Comparison of ENCODE assay signal across 8 mouse cellular contexts in genomic region chr13:67525753-67526410, GRCm38 (mm10). TPM values are rescaled to one million over a fixed set of nuclear protein-coding genes. Genes with fewer than 3 reads are reported as not detected.
DNase-seq lines count a peak whose midpoint lies in the region; ATAC-seq and TF ChIP-seq lines count a peak whose summit lies in the region.

Gene Gm26965 (minus strand): TSS chr13:67526151.
Gene Zfp87 (minus strand): TSS chr13:67526177.

- peak within 1 kb of the TSS; percentile 80 for H3K4me3 ChIP-seq in heart, embryonic 12.5 days
- H3K4me3 ChIP-seq in kidney, postnatal 0 days (replicated peaks; ENCODE audit: low read depth, low read length) = peak within 1 kb of the TSS; percentile 74
- H3K4me3 ChIP-seq in liver, embryonic 11.5 days (ENCODE audit: low read depth, low read length) = peak within 1 kb of the TSS; percentile 88
- peak within 1 kb of the TSS; percentile 91 for H3K4me3 ChIP-seq in stomach, embryonic 14.5 days (ENCODE audit: low read depth, low read length)

- peak within 1 kb of the TSS; percentile 90 for H3K9ac ChIP-seq in heart, embryonic 12.5 days
- H3K9ac ChIP-seq in kidney, postnatal 0 days (ENCODE audit: low read depth, low read length) = peak within 1 kb of the TSS; percentile 75
- H3K9ac ChIP-seq in liver, embryonic 11.5 days (ENCODE audit: low read depth, low read length) = peak within 1 kb of the TSS; percentile 81
- peak within 1 kb of the TSS; percentile 76 for H3K9ac ChIP-seq in stomach, embryonic 14.5 days (replicated peaks; ENCODE audit: low read depth, low read length)

- H3K27me3 ChIP-seq in heart, embryonic 12.5 days (replicated peaks) = no peaks in the 10 kb centered on the region
- H3K27me3 ChIP-seq in kidney, postnatal 0 days (ENCODE audit: insufficient read depth, low read length) = no peaks in the 10 kb centered on the region
- H3K27me3 ChIP-seq in liver, embryonic 11.5 days (replicated peaks; ENCODE audit: control insufficient read depth, insufficient read depth, low read length) = no peaks in the 10 kb centered on the region
- H3K27me3 ChIP-seq in stomach, embryonic 14.5 days (ENCODE audit: control insufficient read depth, insufficient read depth, low read length) = no peaks in the 10 kb centered on the region

- H3K36me3 ChIP-seq in heart, embryonic 12.5 days = peaks cover 2% of the 10 kb centered on the region
- H3K36me3 ChIP-seq in kidney, postnatal 0 days (ENCODE audit: insufficient read depth, low read length) = 0 out of 2 replicates have a peak, but pooled peaks cover 1% of the 10 kb centered on the region
- H3K36me3 ChIP-seq in liver, embryonic 11.5 days (ENCODE audit: control insufficient read depth, insufficient read depth, low read length) = peaks cover 3% of the 10 kb centered on the region; the same call in 1 of the 2 replicates
- H3K36me3 ChIP-seq in stomach, embryonic 14.5 days (ENCODE audit: control insufficient read depth, insufficient read depth, low read length) = 0 out of 2 replicates have a peak, but pooled peaks cover 1% of the 10 kb centered on the region

- peak within 1 kb of the TSS; percentile 88 for H3K4me2 ChIP-seq in heart, embryonic 12.5 days
- H3K4me2 ChIP-seq in kidney, postnatal 0 days (ENCODE audit: low read length) = peak within 1 kb of the TSS; percentile 66
- peak within 1 kb of the TSS; percentile 82 for H3K4me2 ChIP-seq in liver, embryonic 11.5 days
- peak within 1 kb of the TSS; percentile 78 for H3K4me2 ChIP-seq in stomach, embryonic 14.5 days (replicated peaks; ENCODE audit: low read depth, low read length)

- H3K4me1 ChIP-seq in heart, embryonic 12.5 days (replicated peaks) = peaks cover 12% of the 10 kb centered on the region
- H3K4me1 ChIP-seq in kidney, postnatal 0 days (replicated peaks; ENCODE audit: insufficient read depth, low read length) = 0 out of 2 replicates have a peak, but pooled peaks cover 4% of the 10 kb centered on the region
- H3K4me1 ChIP-seq in liver, embryonic 11.5 days (replicated peaks; ENCODE audit: control insufficient read depth, insufficient read depth, low read length) = peaks cover 7% of the 10 kb centered on the region; the same call in 1 of the 2 replicates
- H3K4me1 ChIP-seq in stomach, embryonic 14.5 days (ENCODE audit: control insufficient read depth, insufficient read depth, low read length) = peaks cover 6% of the 10 kb centered on the region; the same call in 1 of the 2 replicates

- under 1% methylated on average over 27 of the region's 27 CpGs for WGBS in heart, embryonic 12.5 days
- WGBS in kidney, postnatal 0 days = under 1% methylated on average over 27 of the region's 27 CpGs
- WGBS in liver, embryonic 11.5 days = under 1% methylated on average over 27 of the region's 27 CpGs
- 0% methylated on average over 27 of the region's 27 CpGs for WGBS in stomach, embryonic 14.5 days

- DNase-seq in CD4-positive helper T cell, adult 2 months (ENCODE audit: low read depth, low spot score) = peak; percentile 96
- DNase-seq in brain, embryonic 18.5 days (ENCODE audit: low read depth, low spot score) = peak; percentile 86
- peak; percentile 99 for DNase-seq in kidney, postnatal 0 days (ENCODE audit: low spot score)
- peak; percentile 90 for DNase-seq in liver, embryonic 11.5 days (ENCODE audit: low spot score)
- DNase-seq in naive thymus-derived CD4-positive, alpha-beta T cell, adult 2 months (ENCODE audit: low read depth) = peak; percentile 95

- peak; percentile 99 for ATAC-seq in erythroid progenitor cell, adult 5-6 weeks (replicated peaks; ENCODE audit: low FRiP score, poor library complexity, severe bottlenecking)
- ATAC-seq in heart, embryonic 12.5 days (ENCODE audit: insufficient number of reproducible peaks, low FRiP score) = peak; percentile 98
- peak; percentile 98 for ATAC-seq in kidney, postnatal 0 days (replicated peaks; ENCODE audit: low FRiP score, low read depth)
- ATAC-seq in liver, embryonic 11.5 days (replicated peaks; ENCODE audit: low FRiP score) = peak; percentile 99
- ATAC-seq in stomach, embryonic 14.5 days (ENCODE audit: insufficient number of reproducible peaks, insufficient read depth, low FRiP score, low read depth) = peak; percentile 99

- no peaks in the 10 kb centered on the region for H3K9me3 ChIP-seq in heart, embryonic 12.5 days (replicated peaks)
- H3K9me3 ChIP-seq in kidney, postnatal 0 days (replicated peaks; ENCODE audit: low read length) = no peaks in the 10 kb centered on the region
- H3K9me3 ChIP-seq in liver, embryonic 11.5 days (ENCODE audit: control insufficient read depth, low read length) = no peaks in the 10 kb centered on the region
- no peaks in the 10 kb centered on the region for H3K9me3 ChIP-seq in stomach, embryonic 14.5 days (ENCODE audit: control insufficient read depth, low read depth, low read length)

- peak within 1 kb of the TSS; percentile 59 for H3K27ac ChIP-seq in heart, embryonic 12.5 days (ENCODE audit: poor library complexity, severe bottlenecking)
- H3K27ac ChIP-seq in kidney, postnatal 0 days = peak within 1 kb of the TSS; percentile 63; the same call in 1 of the 2 replicates
- H3K27ac ChIP-seq in liver, embryonic 11.5 days (ENCODE audit: low read depth, low read length) = peak within 1 kb of the TSS; percentile 30; the same call in 1 of the 2 replicates
- H3K27ac ChIP-seq in stomach, embryonic 14.5 days (ENCODE audit: low read length) = peak within 1 kb of the TSS; percentile 58; the same call in 1 of the 2 replicates

- TF ChIP-seq CTCF in kidney, postnatal 0 days (IDR thresholded peaks at IDR 0.05; ENCODE audit: low read depth) = no peak

RNA-seq across cellular contexts. Expression of gene Gm26965, which starts in this region (rescaled TPM):
- not detected in 2 replicates for total RNA-seq in erythroid progenitor cell, adult 5-6 weeks (2015; ENCODE audit: low replicate concordance)
- not detected in 2 replicates for total RNA-seq in erythroid progenitor cell, adult 5-6 weeks (2017; ENCODE audit: low replicate concordance)
- not detected in 2 replicates for polyA plus RNA-seq in heart, embryonic 12.5 days (2016; fragmentation: Nextera tagmentation; extraction: Ambion mirVana)
- polyA plus RNA-seq in kidney, postnatal 0 days (2015; fragmentation: Nextera tagmentation; extraction: Ambion mirVana) = not detected in 2 replicates
- polyA plus RNA-seq in liver, embryonic 11.5 days (2014; fragmentation: Nextera tagmentation; extraction: Ambion mirVana) = not detected in 2 replicates
- not detected in 2 replicates for polyA plus RNA-seq in stomach, embryonic 14.5 days (2014; fragmentation: Nextera tagmentation; extraction: Ambion mirVana)

RNA-seq across cellular contexts. Expression of gene Zfp87, which starts in this region (rescaled TPM):
- total RNA-seq in erythroid progenitor cell, adult 5-6 weeks (2015; ENCODE audit: low replicate concordance) = 5.0 and 11.3 TPM in 2 replicates
- 2.0 and 6.7 TPM in 2 replicates for total RNA-seq in erythroid progenitor cell, adult 5-6 weeks (2017; ENCODE audit: low replicate concordance)
- 17.3 and 18.2 TPM in 2 replicates for polyA plus RNA-seq in heart, embryonic 12.5 days (2016; fragmentation: Nextera tagmentation; extraction: Ambion mirVana)
- polyA plus RNA-seq in kidney, postnatal 0 days (2015; fragmentation: Nextera tagmentation; extraction: Ambion mirVana) = 30.4 and 38.3 TPM in 2 replicates
- polyA plus RNA-seq in liver, embryonic 11.5 days (2014; fragmentation: Nextera tagmentation; extraction: Ambion mirVana) = 13.9 and 15.7 TPM in 2 replicates
- 25.0 and 29.0 TPM in 2 replicates for polyA plus RNA-seq in stomach, embryonic 14.5 days (2014; fragmentation: Nextera tagmentation; extraction: Ambion mirVana)

Comparison
In these comparisons a context has a peak if more than half of its experiments do, and no peak if none do; other contexts are left out.
1. Peak in every context shown above with its lines: DNase-seq, ATAC-seq, H3K4me3 ChIP-seq and H3K27ac ChIP-seq.